Mouse (Mus musculus): ENCODE measurements at regions not wholly inside any gene's neighbourhood (a gene's known extent, or its start where the extent isn't known, plus 50 kb on each side); places are given as distances from the start of the nearest gene placed in this dataset.

DNA sequence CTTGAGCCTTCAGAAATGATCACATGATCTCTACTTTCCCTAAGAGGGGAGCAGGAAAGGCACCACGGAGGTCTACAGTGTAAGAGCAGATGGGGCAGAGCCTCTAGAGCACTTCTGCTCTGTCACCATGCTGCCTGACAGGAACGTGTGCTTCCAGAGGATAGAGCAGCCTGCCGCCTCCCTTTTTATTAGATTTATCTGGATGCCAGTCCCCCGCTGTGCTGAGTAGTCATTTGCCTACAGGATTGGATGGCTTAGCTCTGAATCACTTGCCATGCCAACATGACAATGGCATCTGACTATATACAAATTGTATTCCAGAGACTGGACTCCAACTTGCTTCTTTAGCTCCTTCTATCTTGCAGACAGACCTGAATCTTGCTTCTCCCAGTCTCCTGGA is 234.2 kb upstream of the Rbfox1 start:
- no peak overlapping the region for H3K9ac ChIP-seq (replicated peaks; ENCODE audit: low read depth, low read length)
- no peaks in the 10 kb centered on the region for H3K9me3 ChIP-seq (ENCODE audit: control insufficient read depth, low read depth, low read length)
- H3K4me2 ChIP-seq (replicated peaks; ENCODE audit: low read depth, low read length) = no peak overlapping the region
- ATAC-seq (ENCODE audit: insufficient number of reproducible peaks, insufficient read depth, low FRiP score, low read depth) = no peak
- H3K27me3 ChIP-seq (ENCODE audit: control insufficient read depth, insufficient read depth, low read length) = no peaks in the 10 kb centered on the region
- 59% methylated on average over 4 of the region's 4 CpGs for WGBS
- no peaks in the 10 kb centered on the region for H3K4me1 ChIP-seq (ENCODE audit: control insufficient read depth, insufficient read depth, low read length)
- no peak overlapping the region for H3K4me3 ChIP-seq (ENCODE audit: low read depth, low read length)
- no peaks in the 10 kb centered on the region for H3K36me3 ChIP-seq (ENCODE audit: control insufficient read depth, insufficient read depth, low read length)
- H3K27ac ChIP-seq (ENCODE audit: low read length) = no peak overlapping the region

GRCm38 (mm10) chr16:5639956-5640355 is 245.2 kb upstream of the Rbfox1 start:
- H3K27ac ChIP-seq (ENCODE audit: low read length) = no peak overlapping the region
- H3K9me3 ChIP-seq (ENCODE audit: control insufficient read depth, low read depth, low read length) = no peaks in the 10 kb centered on the region
- H3K27me3 ChIP-seq (ENCODE audit: control insufficient read depth, insufficient read depth, low read length) = no peaks in the 10 kb centered on the region
- H3K36me3 ChIP-seq (ENCODE audit: control insufficient read depth, insufficient read depth, low read length) = no peaks in the 10 kb centered on the region
- H3K9ac ChIP-seq (replicated peaks; ENCODE audit: low read depth, low read length) = no peak overlapping the region
- H3K4me1 ChIP-seq (ENCODE audit: control insufficient read depth, insufficient read depth, low read length) = no peaks in the 10 kb centered on the region
- H3K4me2 ChIP-seq (replicated peaks; ENCODE audit: low read depth, low read length) = no peak overlapping the region
- no peak overlapping the region for H3K4me3 ChIP-seq (ENCODE audit: low read depth, low read length)
- ATAC-seq (ENCODE audit: insufficient number of reproducible peaks, insufficient read depth, low FRiP score, low read depth) = no peak
- WGBS = 72% methylated on average over 5 of the region's 5 CpGs

DNA sequence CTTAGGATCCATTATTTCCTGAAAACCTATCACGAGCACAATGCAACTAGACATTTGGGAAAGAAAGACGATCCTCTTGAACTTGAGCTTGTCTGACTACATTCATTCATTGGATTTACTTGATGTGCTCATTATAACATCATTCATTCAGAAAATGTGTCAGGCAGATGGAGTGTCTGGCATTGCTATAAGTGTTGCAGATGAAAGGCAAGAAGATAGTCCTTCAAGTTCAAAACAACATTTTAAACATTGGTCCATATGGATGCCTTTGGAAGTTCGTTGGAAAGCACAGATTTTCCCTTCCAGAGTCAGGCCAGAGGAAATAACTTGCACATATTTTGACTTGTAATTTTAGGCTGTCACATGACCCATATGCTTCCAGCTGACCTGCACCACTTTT is 255.2 kb upstream of the Rbfox1 start:
- Histone ChIP-seq H3K27me3 (ENCODE audit: control insufficient read depth, insufficient read depth, low read length) (no peaks in the 10 kb centered on the region), H3K9me3 (ENCODE audit: control insufficient read depth, low read depth, low read length) (no peaks in the 10 kb centered on the region), H3K4me3 (ENCODE audit: low read depth, low read length) (no peak overlapping the region), H3K4me2 (replicated peaks; ENCODE audit: low read depth, low read length) (no peak overlapping the region), H3K27ac (ENCODE audit: low read length) (no peak overlapping the region), H3K4me1 (ENCODE audit: control insufficient read depth, insufficient read depth, low read length) (no peaks in the 10 kb centered on the region), H3K9ac (replicated peaks; ENCODE audit: low read depth, low read length) (no peak overlapping the region), H3K36me3 (ENCODE audit: control insufficient read depth, insufficient read depth, low read length) (no peaks in the 10 kb centered on the region)
- no peak for ATAC-seq (ENCODE audit: insufficient number of reproducible peaks, insufficient read depth, low FRiP score, low read depth)
- WGBS = 68% methylated on average over 3 of the region's 3 CpGs

DNA sequence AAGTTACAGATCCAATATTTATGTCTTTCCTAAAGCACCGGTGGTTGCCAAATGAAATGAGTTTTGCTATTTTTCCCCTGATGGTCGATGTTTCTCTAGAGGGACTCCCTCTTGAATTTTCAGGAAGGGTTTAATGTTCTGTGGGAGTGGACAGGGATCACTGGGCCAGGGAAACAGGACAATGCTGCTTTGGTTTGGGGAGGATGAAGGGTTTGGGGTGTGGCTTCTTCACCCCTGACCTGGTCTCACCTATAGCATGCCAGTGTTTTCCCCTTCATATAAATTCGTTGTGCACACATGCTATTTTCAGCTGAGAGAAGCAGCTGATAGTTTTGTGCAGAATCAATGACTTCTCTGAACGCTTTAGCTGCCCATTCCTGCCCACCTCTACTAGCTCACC is 257.2 kb upstream of the Rbfox1 start:
- no peaks in the 10 kb centered on the region for H3K9me3 ChIP-seq (ENCODE audit: control insufficient read depth, low read depth, low read length)
- no peak overlapping the region for H3K4me3 ChIP-seq (ENCODE audit: low read depth, low read length)
- no peak overlapping the region for H3K4me2 ChIP-seq (replicated peaks; ENCODE audit: low read depth, low read length)
- no peak for ATAC-seq (ENCODE audit: insufficient number of reproducible peaks, insufficient read depth, low FRiP score, low read depth)
- no peaks in the 10 kb centered on the region for H3K27me3 ChIP-seq (ENCODE audit: control insufficient read depth, insufficient read depth, low read length)
- no peaks in the 10 kb centered on the region for H3K4me1 ChIP-seq (ENCODE audit: control insufficient read depth, insufficient read depth, low read length)
- no peaks in the 10 kb centered on the region for H3K36me3 ChIP-seq (ENCODE audit: control insufficient read depth, insufficient read depth, low read length)
- no peak overlapping the region for H3K27ac ChIP-seq (ENCODE audit: low read length)
- WGBS = 50% methylated on average over 4 of the region's 4 CpGs
- no peak overlapping the region for H3K9ac ChIP-seq (replicated peaks; ENCODE audit: low read depth, low read length)

GRCm38 (mm10) chr16:5627117-5627909 is 257.8 kb upstream of the Rbfox1 start:
- Histone ChIP-seq H3K9me3 (ENCODE audit: control insufficient read depth, low read depth, low read length) (no peaks in the 10 kb centered on the region), H3K27ac (ENCODE audit: low read length) (no peak overlapping the region), H3K27me3 (ENCODE audit: control insufficient read depth, insufficient read depth, low read length) (no peaks in the 10 kb centered on the region), H3K4me3 (ENCODE audit: low read depth, low read length) (no peak overlapping the region), H3K4me2 (replicated peaks; ENCODE audit: low read depth, low read length) (no peak overlapping the region), H3K36me3 (ENCODE audit: control insufficient read depth, insufficient read depth, low read length) (no peaks in the 10 kb centered on the region), H3K9ac (replicated peaks; ENCODE audit: low read depth, low read length) (no peak overlapping the region), H3K4me1 (ENCODE audit: control insufficient read depth, insufficient read depth, low read length) (no peaks in the 10 kb centered on the region)
- WGBS = 20% methylated on average over 5 of the region's 5 CpGs
- no peak for ATAC-seq (ENCODE audit: insufficient number of reproducible peaks, insufficient read depth, low FRiP score, low read depth)

DNA sequence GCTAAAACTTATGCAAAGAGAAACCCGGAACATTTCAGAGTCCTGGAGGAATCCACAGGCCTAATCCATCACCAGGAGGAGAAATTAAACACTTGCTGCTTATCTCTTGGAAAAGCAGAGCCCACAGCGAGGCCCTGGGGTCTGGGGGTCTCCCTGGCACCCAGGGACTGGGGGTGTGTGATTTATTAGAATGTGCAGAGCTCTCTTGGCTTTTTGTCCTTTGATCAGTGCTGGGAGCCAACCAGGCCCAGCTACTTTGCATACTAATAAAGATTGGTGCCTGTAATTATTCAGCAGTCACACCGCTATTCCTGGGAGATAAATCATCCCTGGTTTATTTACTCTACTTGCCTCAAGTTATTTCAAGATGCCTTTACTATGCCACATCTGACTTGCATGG is 260.0 kb upstream of the Rbfox1 start:
- H3K4me2 ChIP-seq (replicated peaks; ENCODE audit: low read depth, low read length) = no peak overlapping the region
- H3K4me3 ChIP-seq (ENCODE audit: low read depth, low read length) = no peak overlapping the region
- WGBS = 25% methylated on average over 3 of the region's 3 CpGs
- H3K27ac ChIP-seq (ENCODE audit: low read length) = no peak overlapping the region
- H3K4me1 ChIP-seq (ENCODE audit: control insufficient read depth, insufficient read depth, low read length) = no peaks in the 10 kb centered on the region
- H3K9me3 ChIP-seq (ENCODE audit: control insufficient read depth, low read depth, low read length) = no peaks in the 10 kb centered on the region
- H3K36me3 ChIP-seq (ENCODE audit: control insufficient read depth, insufficient read depth, low read length) = no peaks in the 10 kb centered on the region
- H3K27me3 ChIP-seq (ENCODE audit: control insufficient read depth, insufficient read depth, low read length) = no peaks in the 10 kb centered on the region
- no peak overlapping the region for H3K9ac ChIP-seq (replicated peaks; ENCODE audit: low read depth, low read length)
- ATAC-seq (ENCODE audit: insufficient number of reproducible peaks, insufficient read depth, low FRiP score, low read depth) = no peak

DNA sequence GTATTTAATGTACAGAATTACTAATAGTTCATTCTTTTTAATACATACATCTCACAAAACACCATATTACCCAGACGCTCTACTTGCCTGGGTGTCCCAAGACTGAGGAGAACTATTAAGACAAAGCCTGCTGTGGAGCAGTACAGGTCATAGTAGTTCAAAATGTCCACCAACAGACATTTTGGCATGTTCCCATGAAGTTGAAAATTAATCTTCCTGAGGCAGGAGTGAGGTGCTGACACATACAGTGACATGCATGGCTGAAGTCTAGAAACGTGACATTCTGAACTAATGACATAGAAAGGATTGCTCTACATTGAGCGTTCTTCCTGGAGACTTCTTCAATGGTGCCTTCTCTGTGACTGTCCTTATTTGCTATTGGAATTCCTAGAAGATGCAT is 264.6 kb upstream of the Rbfox1 start:
- Histone ChIP-seq H3K9me3 (ENCODE audit: control insufficient read depth, low read depth, low read length) (no peaks in the 10 kb centered on the region), H3K4me2 (replicated peaks; ENCODE audit: low read depth, low read length) (no peak overlapping the region), H3K27me3 (ENCODE audit: control insufficient read depth, insufficient read depth, low read length) (no peaks in the 10 kb centered on the region), H3K4me1 (ENCODE audit: control insufficient read depth, insufficient read depth, low read length) (peaks cover 13% of the 10 kb centered on the region; the same call in 1 of the 2 replicates), H3K27ac (ENCODE audit: low read length) (no peak overlapping the region), H3K4me3 (ENCODE audit: low read depth, low read length) (no peak overlapping the region), H3K9ac (replicated peaks; ENCODE audit: low read depth, low read length) (no peak overlapping the region), H3K36me3 (ENCODE audit: control insufficient read depth, insufficient read depth, low read length) (no peaks in the 10 kb centered on the region)
- WGBS = 93% methylated on average over 3 of the region's 3 CpGs
- ATAC-seq (ENCODE audit: insufficient number of reproducible peaks, insufficient read depth, low FRiP score, low read depth) = no peak

GRCm38 (mm10) chr16:5616356-5616755 is 268.8 kb upstream of the Rbfox1 start:
- no peak for ATAC-seq (ENCODE audit: insufficient number of reproducible peaks, insufficient read depth, low FRiP score, low read depth)
- Histone ChIP-seq H3K36me3 (ENCODE audit: control insufficient read depth, insufficient read depth, low read length) (no peaks in the 10 kb centered on the region), H3K4me3 (ENCODE audit: low read depth, low read length) (no peak overlapping the region), H3K9me3 (ENCODE audit: control insufficient read depth, low read depth, low read length) (no peaks in the 10 kb centered on the region), H3K27ac (ENCODE audit: low read length) (no peak overlapping the region), H3K9ac (replicated peaks; ENCODE audit: low read depth, low read length) (no peak overlapping the region), H3K27me3 (ENCODE audit: control insufficient read depth, insufficient read depth, low read length) (no peaks in the 10 kb centered on the region), H3K4me2 (replicated peaks; ENCODE audit: low read depth, low read length) (no peak overlapping the region), H3K4me1 (ENCODE audit: control insufficient read depth, insufficient read depth, low read length) (peaks cover 13% of the 10 kb centered on the region; the same call in 1 of the 2 replicates)
- whole genome bisulfite sequencing = 38% methylated on average over 5 of the region's 5 CpGs

DNA sequence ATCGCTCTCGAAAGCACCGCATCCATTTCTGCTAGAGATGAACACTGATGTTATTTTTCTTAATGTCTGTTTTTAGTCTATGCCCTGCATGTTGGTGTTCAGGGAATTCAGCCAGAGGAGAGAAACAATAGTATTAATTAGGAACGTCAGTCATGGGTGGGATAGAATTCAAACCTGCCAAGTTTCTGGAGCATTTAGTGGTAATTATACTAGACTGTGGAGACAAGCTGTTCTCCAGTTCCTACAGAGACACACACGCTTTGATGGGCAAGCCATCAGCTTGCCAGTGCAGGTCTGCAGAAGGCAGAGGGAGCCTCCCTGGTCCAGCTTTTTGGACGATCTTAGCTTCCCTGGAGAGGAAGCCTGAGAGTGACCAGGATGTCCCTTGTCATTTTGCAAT is 289.8 kb upstream of the Rbfox1 start:
- Histone ChIP-seq H3K4me3 (ENCODE audit: low read depth, low read length) (no peak overlapping the region), H3K4me2 (replicated peaks; ENCODE audit: low read depth, low read length) (no peak overlapping the region), H3K36me3 (ENCODE audit: control insufficient read depth, insufficient read depth, low read length) (no peaks in the 10 kb centered on the region), H3K27me3 (ENCODE audit: control insufficient read depth, insufficient read depth, low read length) (no peaks in the 10 kb centered on the region), H3K9me3 (ENCODE audit: control insufficient read depth, low read depth, low read length) (no peaks in the 10 kb centered on the region), H3K4me1 (ENCODE audit: control insufficient read depth, insufficient read depth, low read length) (no peaks in the 10 kb centered on the region), H3K9ac (replicated peaks; ENCODE audit: low read depth, low read length) (no peak overlapping the region), H3K27ac (ENCODE audit: low read length) (no peak overlapping the region)
- WGBS = 75% methylated on average over 6 of the region's 6 CpGs
- ATAC-seq (ENCODE audit: insufficient number of reproducible peaks, insufficient read depth, low FRiP score, low read depth) = no peak
